ENCODE assay signal across 8 mouse cellular contexts in the genomic region with DNA sequence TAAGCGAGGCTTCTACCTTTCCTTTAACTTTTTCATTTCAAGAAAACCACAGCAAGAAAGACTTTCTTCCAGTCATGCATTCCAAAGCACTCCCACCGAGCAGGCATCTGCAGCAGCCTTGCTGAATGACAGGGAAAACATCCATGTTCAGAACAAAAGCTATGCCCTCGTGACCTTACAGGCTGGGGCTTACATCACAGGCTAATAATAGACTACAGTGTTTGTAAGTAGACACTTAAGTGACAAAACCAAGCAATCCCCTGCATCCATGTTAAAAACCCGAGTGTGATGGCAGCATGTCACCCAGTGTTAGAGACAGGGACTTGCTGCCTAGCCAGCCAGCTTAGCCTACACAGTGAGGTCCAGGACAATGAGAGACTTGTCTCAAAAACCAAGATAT.
DNase-seq lines count a peak whose midpoint lies in the region; ATAC-seq lines count a peak whose summit lies in the region.
"Had no signal": no experiment of that assay in that cellular context is flagged by ENCODE, and none has a peak within 500 bp of the region (broad histone marks: within the 10 kb centered on the region; RNA-seq: fewer than 3 reads in every experiment).

No protein-coding gene starts in this region.

- no peak for ATAC-seq in midbrain, embryonic 12.5 days (ENCODE audit: low FRiP score, low read depth)
- ATAC-seq in cerebellum, adult (ENCODE audit: insufficient number of reproducible peaks, low FRiP score, low TSS enrichment), result no peak
- ATAC-seq: inflammation-experienced regulatory T-cells, adult 6 months had no signal

- H3K27ac ChIP-seq in embryonic facial prominence, embryonic 10.5 days (replicated peaks), result peak overlapping the region; percentile 70
- H3K27ac ChIP-seq in hindbrain, embryonic 10.5 days, result peak overlapping the region; percentile 84
- H3K27ac ChIP-seq in midbrain, embryonic 12.5 days (replicated peaks), result peak overlapping the region; percentile 97

- no peaks in the 10 kb centered on the region for H3K9me3 ChIP-seq in embryonic facial prominence, embryonic 10.5 days
- no peaks in the 10 kb centered on the region for H3K9me3 ChIP-seq in hindbrain, embryonic 10.5 days
- no peaks in the 10 kb centered on the region for H3K9me3 ChIP-seq in midbrain, embryonic 12.5 days

- WGBS in embryonic facial prominence, embryonic 10.5 days, result 16% methylated on average over 4 of the region's 4 CpGs
- 8% methylated on average over 4 of the region's 4 CpGs for WGBS in hindbrain, embryonic 10.5 days
- WGBS in midbrain, embryonic 12.5 days, result 11% methylated on average over 4 of the region's 4 CpGs

- H3K27me3 ChIP-seq in embryonic facial prominence, embryonic 10.5 days (replicated peaks; ENCODE audit: low read depth, poor library complexity, severe bottlenecking), result no peaks in the 10 kb centered on the region
- no peaks in the 10 kb centered on the region for H3K27me3 ChIP-seq in hindbrain, embryonic 10.5 days (ENCODE audit: insufficient read depth, poor library complexity, severe bottlenecking)
- no peaks in the 10 kb centered on the region for H3K27me3 ChIP-seq in midbrain, embryonic 12.5 days

- no peak overlapping the region for H3K4me3 ChIP-seq in embryonic facial prominence, embryonic 10.5 days
- no peak overlapping the region for H3K4me3 ChIP-seq in hindbrain, embryonic 10.5 days
- H3K4me3 ChIP-seq in midbrain, embryonic 12.5 days, result no peak overlapping the region

- no peaks in the 10 kb centered on the region for H3K36me3 ChIP-seq in embryonic facial prominence, embryonic 10.5 days (replicated peaks)
- H3K36me3 ChIP-seq in hindbrain, embryonic 10.5 days, result no peaks in the 10 kb centered on the region
- no peaks in the 10 kb centered on the region for H3K36me3 ChIP-seq in midbrain, embryonic 12.5 days

- peak; percentile 61 for DNase-seq in R1 (ENCODE audit: low read depth, low spot score)
- peak; percentile 27 for DNase-seq in embryonic facial prominence, embryonic 10.5 days (ENCODE audit: low spot score)
- DNase-seq in hindbrain, embryonic 10.5 days (ENCODE audit: low spot score), result peak; percentile 50
- no peak for DNase-seq in gastrocnemius, postnatal 10 days
- DNase-seq in thymus, postnatal 10 days (ENCODE audit: low spot score in 2 of 2), result no peak

- no peak overlapping the region for H3K4me2 ChIP-seq in midbrain, embryonic 12.5 days (replicated peaks)

- H3K9ac ChIP-seq in midbrain, embryonic 12.5 days (replicated peaks), result peak overlapping the region; percentile 8; the same call in 1 of the 2 replicates

- H3K4me1 ChIP-seq in embryonic facial prominence, embryonic 10.5 days, result peaks cover 84% of the 10 kb centered on the region
- peaks cover 88% of the 10 kb centered on the region for H3K4me1 ChIP-seq in hindbrain, embryonic 10.5 days (replicated peaks)
- peaks cover 86% of the 10 kb centered on the region for H3K4me1 ChIP-seq in midbrain, embryonic 12.5 days

Comparison
In these comparisons a context has a peak if more than half of its experiments do, and no peak if none do; other contexts are left out.
1. DNase-seq: peak in R1 (single experiment), embryonic facial prominence, embryonic 10.5 days (single experiment) and hindbrain, embryonic 10.5 days (single experiment); none in gastrocnemius, postnatal 10 days (single experiment) and thymus, postnatal 10 days (0 of 2).
2. Peak in every context shown above with its lines, with median percentiles within 50 percentile points of each other: H3K27ac ChIP-seq.